Mouse (Mus musculus): ENCODE measurements around the gene Stox2.

DNA sequence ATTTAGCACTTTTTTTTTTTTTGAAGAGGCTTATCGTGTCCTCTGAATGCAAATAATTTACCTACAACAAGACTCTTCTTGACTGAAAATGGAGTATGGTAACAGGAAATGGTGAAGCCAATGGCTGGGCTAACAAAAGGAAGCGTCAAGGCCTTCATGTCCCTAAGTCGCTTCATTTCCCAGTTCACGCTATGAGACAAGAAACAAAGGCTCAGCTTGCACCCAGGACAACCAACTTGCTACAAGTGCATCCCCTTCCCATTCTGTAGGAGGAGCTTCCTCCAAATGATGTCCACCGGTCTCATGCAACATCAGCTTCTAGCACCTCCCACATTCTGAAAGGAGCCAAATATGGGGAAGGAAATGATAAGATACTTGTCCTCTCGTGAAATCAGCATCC is 160.7 kb downstream of the Stox2 start:
- TF ChIP-seq POLR2A (IDR thresholded peaks at IDR 0.05; ENCODE audit: low read depth, low read length) (no peak), CTCF (IDR thresholded peaks at IDR 0.05; ENCODE audit: extremely low read depth, insufficient read length, insufficient replicate concordance, low read depth, low read length) (no peak)

All from small intestine, adult 2 months (tissue).